Mouse (Mus musculus): ENCODE measurements at regions not wholly inside any gene's neighbourhood (a gene's known extent, or its start where the extent isn't known, plus 50 kb on each side); places are given as distances from the start of the nearest gene placed in this dataset.
"Not testable (repeated sequence)": the region's sequence is repeated elsewhere in the genome, so short reads cannot be mapped to it uniquely, and the experiment has no call there.

- TF ChIP-seq CTCF (IDR thresholded peaks at IDR 0.05; ENCODE audit: low read depth) (no peak), EP300 (IDR thresholded peaks at IDR 0.05; ENCODE audit: low read depth) (no peak)
- Histone ChIP-seq H3K27ac (no peak overlapping the region), H3K27me3 (ENCODE audit: control insufficient read depth, insufficient read depth, low read length) (no peaks in the 10 kb centered on the region), H3K4me3 (ENCODE audit: insufficient read depth in 1 of 2, low read depth in 2 of 2, low read length in 2 of 2) (no peak overlapping the region), H3K4me2 (ENCODE audit: low read depth) (no peak overlapping the region), H3K9me3 (ENCODE audit: control insufficient read depth, low read length) (no peaks in the 10 kb centered on the region), H3K9ac (replicated peaks) (no peak overlapping the region), H3K4me1 (replicated peaks; ENCODE audit: control insufficient read depth in 2 of 2, insufficient read depth in 2 of 2, low read length in 1 of 2) (no peaks in the 10 kb centered on the region), H3K36me3 (replicated peaks; ENCODE audit: control insufficient read depth, insufficient read depth, low read depth) (no peaks in the 10 kb centered on the region)
- DNase-seq (ENCODE audit: low read depth in 3 of 3, low spot score in 3 of 3) (no peak), ATAC-seq (ENCODE audit: insufficient read depth) (no peak)
- WGBS (ENCODE audit: insufficient replicate concordance): 26% methylated on average over 1 of the region's 1 CpGs
These were observed 344.0 kb downstream of the Pom121l12 start for GRCm38 (mm10) chr11:14943036-14943435.

- H3K4me3 ChIP-seq (ENCODE audit: insufficient read depth in 1 of 2, low read depth in 2 of 2, low read length in 2 of 2); H3K27me3 ChIP-seq (ENCODE audit: control insufficient read depth, insufficient read depth, low read length); H3K9ac ChIP-seq (replicated peaks); H3K27ac ChIP-seq; H3K4me2 ChIP-seq (ENCODE audit: low read depth); ATAC-seq (ENCODE audit: insufficient read depth); H3K4me1 ChIP-seq (replicated peaks; ENCODE audit: control insufficient read depth in 2 of 2, insufficient read depth in 2 of 2, low read length in 1 of 2); H3K9me3 ChIP-seq (ENCODE audit: control insufficient read depth, low read length); H3K36me3 ChIP-seq (replicated peaks; ENCODE audit: control insufficient read depth, insufficient read depth, low read depth); DNase-seq (ENCODE audit: low read depth in 3 of 3, low spot score in 3 of 3): not testable (repeated sequence)
These were observed 344.4 kb downstream of the Pom121l12 start for GRCm38 (mm10) chr11:14943451-14943850.

- Histone ChIP-seq H3K27me3 (ENCODE audit: control insufficient read depth, insufficient read depth, low read length) (no peaks in the 10 kb centered on the region), H3K4me1 (replicated peaks; ENCODE audit: control insufficient read depth in 2 of 2, insufficient read depth in 2 of 2, low read length in 1 of 2) (no peaks in the 10 kb centered on the region), H3K4me2 (ENCODE audit: low read depth) (no peak overlapping the region), H3K4me3 (ENCODE audit: insufficient read depth in 1 of 2, low read depth in 2 of 2, low read length in 2 of 2) (no peak overlapping the region), H3K36me3 (replicated peaks; ENCODE audit: control insufficient read depth, insufficient read depth, low read depth) (no peaks in the 10 kb centered on the region), H3K9me3 (ENCODE audit: control insufficient read depth, low read length) (no peaks in the 10 kb centered on the region), H3K27ac (no peak overlapping the region), H3K9ac (replicated peaks) (no peak overlapping the region)
- DNase-seq (ENCODE audit: low read depth in 3 of 3, low spot score in 3 of 3) (no peak), ATAC-seq (ENCODE audit: insufficient read depth) (no peak)
- 72% methylated on average over 1 of the region's 1 CpGs for WGBS (ENCODE audit: insufficient replicate concordance)
- TF ChIP-seq CTCF (IDR thresholded peaks at IDR 0.05; ENCODE audit: low read depth): no peak
- TF ChIP-seq EP300 (IDR thresholded peaks at IDR 0.05; ENCODE audit: low read depth): no peak
These were observed 358.6 kb downstream of the Pom121l12 start for GRCm38 (mm10) chr11:14957650-14958049.

- no peak overlapping the region for H3K4me2 ChIP-seq (ENCODE audit: low read depth)
- H3K9ac ChIP-seq (replicated peaks): no peak overlapping the region
- H3K36me3 ChIP-seq (replicated peaks; ENCODE audit: control insufficient read depth, insufficient read depth, low read depth): no peaks in the 10 kb centered on the region
- no peaks in the 10 kb centered on the region for H3K9me3 ChIP-seq (ENCODE audit: control insufficient read depth, low read length)
- ATAC-seq (ENCODE audit: insufficient read depth): peak; percentile 79
- no peak overlapping the region for H3K4me3 ChIP-seq (ENCODE audit: insufficient read depth in 1 of 2, low read depth in 2 of 2, low read length in 2 of 2)
- H3K27me3 ChIP-seq (ENCODE audit: control insufficient read depth, insufficient read depth, low read length): no peaks in the 10 kb centered on the region
- no peak overlapping the region for H3K27ac ChIP-seq
- DNase-seq (ENCODE audit: low read depth in 3 of 3, low spot score in 3 of 3): peak; percentile 2 to 11 (median 6)
- TF ChIP-seq CTCF (IDR thresholded peaks at IDR 0.05; ENCODE audit: low read depth) (no peak), EP300 (IDR thresholded peaks at IDR 0.05; ENCODE audit: low read depth) (0 out of 2 replicates have a peak, but pooled peaks have one; percentile 17)
- H3K4me1 ChIP-seq (replicated peaks; ENCODE audit: control insufficient read depth in 2 of 2, insufficient read depth in 2 of 2, low read length in 1 of 2): no peaks in the 10 kb centered on the region
These were observed 359.6 kb downstream of the Pom121l12 start for GRCm38 (mm10) chr11:14958689-14959088.
